Mouse (Mus musculus) adrenal gland, postnatal 14 days (tissue): ENCODE measurements around the gene Arpc3. TPM values are rescaled to one million over a fixed set of nuclear protein-coding genes. Genes with fewer than 3 reads are reported as not detected.

ENCODE experiments used
- total RNA-seq: library from RNA; stranded (reverse); gene quantifications from 2 replicates; pipeline ENCODE4 v1.2.3, GENCODE M21; 2021

Gene Arpc3
- total RNA-seq, 1 experiment from 2014 or later = 240 TPM

Other genes with a start within 250 kb of the Arpc3 start
- 155 and 191 TPM in 2 replicates for gene Ppp1cc, start 233.6 kb upstream of the Arpc3 start, total RNA-seq
- gene Hvcn1, start 185.1 kb upstream of the Arpc3 start, total RNA-seq = 2.4 and 16.0 TPM in 2 replicates
- gene Tctn1, start 127.4 kb upstream of the Arpc3 start, total RNA-seq = 12.7 and 14.5 TPM in 2 replicates
- gene Pptc7, start 107.5 kb upstream of the Arpc3 start, total RNA-seq = 42.4 and 44.7 TPM in 2 replicates
- 3.2 and 4.0 TPM in 2 replicates for gene Rad9b, start 37.6 kb upstream of the Arpc3 start, total RNA-seq
- 127 TPM in 2 replicates for gene Vps29, start 37.5 kb upstream of the Arpc3 start, total RNA-seq
- gene Gpn3, start 20.0 kb upstream of the Arpc3 start, total RNA-seq = 34.9 and 36.4 TPM in 2 replicates
- 29.7 and 34.7 TPM in 2 replicates for gene Fam216a, start 19.5 kb upstream of the Arpc3 start, total RNA-seq
- 47.3 and 50.4 TPM in 2 replicates for gene Anapc7, start 29.8 kb downstream of the Arpc3 start, total RNA-seq
- 212 and 220 TPM in 2 replicates for gene Atp2a2, start 110.3 kb downstream of the Arpc3 start, total RNA-seq
- 11.7 and 18.0 TPM in 2 replicates for gene Ift81, start 222.6 kb downstream of the Arpc3 start, total RNA-seq